Mouse (Mus musculus): ENCODE measurements around the gene Syt8. TPM values are rescaled to one million over a fixed set of nuclear protein-coding genes. Genes with fewer than 3 reads are reported as not detected.

Syt8 gene
- polyA plus RNA-seq, 1 experiment, result 0.07 TPM

GRCm38 (mm10) chr7:142437324-142437723, 2.7 kb downstream of the Syt8 start:
- Histone ChIP-seq H3ac (ENCODE audit: control insufficient read depth, insufficient read length, low read depth) (no peak overlapping the region), H3K36me3 (ENCODE audit: control insufficient read depth, insufficient read depth) (no peaks in the 10 kb centered on the region), H3K4me3 (ENCODE audit: insufficient read depth, poor library complexity, severe bottlenecking) (no peak overlapping the region), H3K27me3 (ENCODE audit: control insufficient read depth, insufficient read depth, insufficient read length) (no peaks in the 10 kb centered on the region), H3K79me2 (ENCODE audit: control insufficient read depth, insufficient read depth) (no peaks in the 10 kb centered on the region), H3K79me3 (ENCODE audit: low read depth) (no peaks in the 10 kb centered on the region)
- no peak for TF ChIP-seq MYOG (IDR thresholded peaks at IDR 0.05; ENCODE audit: control insufficient read depth, extremely low read depth, insufficient read length)
- no peak for TF ChIP-seq USF1 (IDR thresholded peaks at IDR 0.05; ENCODE audit: low read depth)
- peak; percentile 60 for TF ChIP-seq CTCF (IDR thresholded peaks at IDR 0.05; ENCODE audit: control insufficient read depth, insufficient read depth, insufficient read length)

DNA sequence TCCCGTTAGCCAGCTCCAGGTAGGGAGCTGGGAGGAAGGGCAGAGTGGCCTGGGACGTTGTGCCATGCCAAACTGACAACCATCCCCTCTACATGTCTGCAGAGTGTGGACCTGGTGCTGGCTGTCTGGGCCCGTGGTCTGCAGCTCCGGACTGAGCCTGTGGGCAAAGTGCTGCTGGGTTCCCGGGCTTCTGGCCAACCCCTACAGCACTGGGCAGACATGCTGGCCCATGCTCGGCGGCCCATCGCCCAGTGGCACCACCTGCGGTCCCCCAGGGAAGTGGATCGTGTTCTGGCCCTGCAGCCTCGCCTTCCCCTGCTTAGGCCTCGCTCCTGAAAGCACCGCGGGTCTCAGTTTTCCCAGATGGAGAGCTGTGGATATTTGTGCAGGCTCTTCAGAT, 5.3 kb downstream of the Syt8 start:
- Histone ChIP-seq H3K36me3 (ENCODE audit: control insufficient read depth, insufficient read depth) (no peaks in the 10 kb centered on the region), H3K79me2 (ENCODE audit: control insufficient read depth, insufficient read depth) (no peaks in the 10 kb centered on the region), H3K27me3 (ENCODE audit: control insufficient read depth, insufficient read depth, insufficient read length) (no peaks in the 10 kb centered on the region), H3K4me3 (ENCODE audit: insufficient read depth, poor library complexity, severe bottlenecking) (no peak overlapping the region), H3ac (ENCODE audit: control insufficient read depth, insufficient read length, low read depth) (no peak overlapping the region), H3K79me3 (ENCODE audit: low read depth) (no peaks in the 10 kb centered on the region)
- no peak for TF ChIP-seq FOSL1 (IDR thresholded peaks at IDR 0.05; ENCODE audit: insufficient read depth, low read length, poor library complexity, severe bottlenecking)
- no peak for TF ChIP-seq MYOG (IDR thresholded peaks at IDR 0.05; ENCODE audit: control insufficient read depth, extremely low read depth, insufficient read length)
- TF ChIP-seq CEBPB (IDR thresholded peaks at IDR 0.05; ENCODE audit: low read depth), result no peak
- TF ChIP-seq MAX (IDR thresholded peaks at IDR 0.05), result no peak
- TF ChIP-seq MYOD1 (IDR thresholded peaks at IDR 0.05; ENCODE audit: control insufficient read depth, insufficient read length, low read depth), result no peak
- TF ChIP-seq USF1 (IDR thresholded peaks at IDR 0.05; ENCODE audit: low read depth), result no peak
- TF ChIP-seq CTCF (IDR thresholded peaks at IDR 0.05; ENCODE audit: control insufficient read depth, insufficient read depth, insufficient read length), result no peak

- no peaks in the 10 kb centered on the region for H3K27me3 ChIP-seq (ENCODE audit: control insufficient read depth, insufficient read depth, insufficient read length)
- no peaks in the 10 kb centered on the region for H3K79me2 ChIP-seq (ENCODE audit: control insufficient read depth, insufficient read depth)
- H3K4me3 ChIP-seq (ENCODE audit: insufficient read depth, poor library complexity, severe bottlenecking), result no peak overlapping the region
- peak; percentile 69 for TF ChIP-seq CTCF (IDR thresholded peaks at IDR 0.05; ENCODE audit: control insufficient read depth, insufficient read depth, insufficient read length)
- no peak for TF ChIP-seq MAX (IDR thresholded peaks at IDR 0.05)
- H3K36me3 ChIP-seq (ENCODE audit: control insufficient read depth, insufficient read depth), result no peaks in the 10 kb centered on the region
- no peaks in the 10 kb centered on the region for H3K79me3 ChIP-seq (ENCODE audit: low read depth)
- no peak overlapping the region for H3ac ChIP-seq (ENCODE audit: control insufficient read depth, insufficient read length, low read depth)
Observed at GRCm38 (mm10) chr7:142440657-142441114, 6.0 kb downstream of the Syt8 start.

DNA sequence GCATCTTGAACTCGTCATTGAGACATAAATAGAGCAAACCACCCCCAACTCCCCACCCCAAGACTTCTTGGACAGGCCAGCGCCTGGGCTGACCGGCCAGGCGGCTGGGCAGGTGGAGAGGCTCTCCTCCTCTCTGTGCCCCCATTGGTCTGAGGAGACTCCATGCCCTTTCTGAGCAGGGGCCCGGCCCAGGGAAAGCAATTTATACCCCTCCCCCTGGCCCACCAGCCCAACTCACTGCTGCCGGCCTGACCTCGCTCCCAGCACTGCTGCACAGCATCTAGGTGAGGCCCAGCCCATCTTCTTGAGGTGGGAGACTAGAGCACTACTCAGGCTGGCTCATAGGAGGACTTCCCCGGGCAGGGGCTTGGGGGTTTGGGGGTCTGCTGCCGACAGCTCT, 6.9 kb downstream of the Syt8 start, which contains the start of gene Tnni2:
Tnni2 (plus strand) TSS at position 224 of the 400 bp plus-strand sequence.
- Histone ChIP-seq H3K27me3 (ENCODE audit: control insufficient read depth, insufficient read depth, insufficient read length) (no peaks in the 10 kb centered on the region), H3K36me3 (ENCODE audit: control insufficient read depth, insufficient read depth) (no peaks in the 10 kb centered on the region), H3ac (ENCODE audit: control insufficient read depth, insufficient read length, low read depth) (no peak within 1 kb of the TSS), H3K79me3 (ENCODE audit: low read depth) (no peaks in the 10 kb centered on the region), H3K4me3 (ENCODE audit: insufficient read depth, poor library complexity, severe bottlenecking) (no peak within 1 kb of the TSS), H3K79me2 (ENCODE audit: control insufficient read depth, insufficient read depth) (no peaks in the 10 kb centered on the region)
- TF ChIP-seq FOSL1 (IDR thresholded peaks at IDR 0.05; ENCODE audit: insufficient read depth, low read length, poor library complexity, severe bottlenecking) (no peak), CTCF (IDR thresholded peaks at IDR 0.05; ENCODE audit: control insufficient read depth, insufficient read depth, insufficient read length) (no peak), MAX (IDR thresholded peaks at IDR 0.05) (no peak), MYOD1 (IDR thresholded peaks at IDR 0.05; ENCODE audit: control insufficient read depth, insufficient read length, low read depth) (no peak), CEBPB (IDR thresholded peaks at IDR 0.05; ENCODE audit: low read depth) (no peak), USF1 (IDR thresholded peaks at IDR 0.05; ENCODE audit: low read depth) (no peak), MYOG (IDR thresholded peaks at IDR 0.05; ENCODE audit: control insufficient read depth, extremely low read depth, insufficient read length) (no peak)

DNA sequence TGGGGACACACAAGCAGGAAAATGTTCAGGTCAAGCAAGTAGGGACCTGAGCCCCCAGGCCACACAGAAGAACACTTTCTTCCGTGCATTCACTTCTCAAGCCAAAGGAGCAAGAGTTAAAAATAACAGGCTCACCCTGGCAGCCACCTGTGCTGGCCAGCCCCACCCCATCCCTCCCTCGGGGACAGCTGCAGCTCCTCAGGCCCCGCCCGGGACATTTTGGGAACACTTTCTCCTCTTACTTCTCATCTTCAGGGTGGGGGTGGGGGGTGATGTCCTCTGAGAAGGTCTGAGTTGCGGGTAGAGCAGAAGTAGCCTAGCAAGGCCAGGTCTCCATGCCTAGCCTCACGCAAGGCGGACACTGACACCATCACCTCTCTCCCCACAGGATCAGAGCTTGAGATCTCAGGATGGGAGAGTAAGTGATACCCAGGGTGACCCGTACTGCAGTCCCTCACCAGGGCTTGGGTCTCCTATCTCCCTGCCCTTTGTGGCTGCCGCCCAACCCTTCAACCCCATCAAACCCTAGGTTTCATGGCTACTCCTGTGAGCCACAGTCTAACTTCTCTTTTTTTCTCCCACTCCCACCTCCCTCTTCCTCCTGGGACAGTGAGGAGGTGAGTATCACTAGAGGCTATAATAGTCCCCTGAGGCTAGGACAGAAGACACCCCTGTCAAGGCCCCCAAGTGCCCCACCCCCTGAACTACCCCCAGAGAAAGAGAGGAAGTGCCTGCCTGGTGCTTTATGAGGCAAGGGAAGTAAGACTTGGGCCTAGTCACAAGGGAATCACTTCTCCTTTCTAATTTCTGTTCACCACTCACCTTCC, 7.6 kb downstream of the Syt8 start:
- Histone ChIP-seq H3ac (ENCODE audit: control insufficient read depth, insufficient read length, low read depth) (no peak overlapping the region), H3K27me3 (ENCODE audit: control insufficient read depth, insufficient read depth, insufficient read length) (no peaks in the 10 kb centered on the region), H3K79me3 (ENCODE audit: low read depth) (no peaks in the 10 kb centered on the region), H3K4me3 (ENCODE audit: insufficient read depth, poor library complexity, severe bottlenecking) (no peak overlapping the region), H3K36me3 (ENCODE audit: control insufficient read depth, insufficient read depth) (no peaks in the 10 kb centered on the region), H3K79me2 (ENCODE audit: control insufficient read depth, insufficient read depth) (no peaks in the 10 kb centered on the region)
- no peak for TF ChIP-seq CTCF (IDR thresholded peaks at IDR 0.05; ENCODE audit: control insufficient read depth, insufficient read depth, insufficient read length)
- TF ChIP-seq MAX (IDR thresholded peaks at IDR 0.05), result no peak
- TF ChIP-seq USF1 (IDR thresholded peaks at IDR 0.05; ENCODE audit: low read depth), result no peak
- TF ChIP-seq FOSL1 (IDR thresholded peaks at IDR 0.05; ENCODE audit: insufficient read depth, low read length, poor library complexity, severe bottlenecking), result no peak
- no peak for TF ChIP-seq MYOG (IDR thresholded peaks at IDR 0.05; ENCODE audit: control insufficient read depth, extremely low read depth, insufficient read length)
- TF ChIP-seq MYOD1 (IDR thresholded peaks at IDR 0.05; ENCODE audit: control insufficient read depth, insufficient read length, low read depth), result peak; percentile 31

GRCm38 (mm10) chr7:142442908-142443420, 8.3 kb downstream of the Syt8 start:
- no peaks in the 10 kb centered on the region for H3K27me3 ChIP-seq (ENCODE audit: control insufficient read depth, insufficient read depth, insufficient read length)
- TF ChIP-seq FOSL1 (IDR thresholded peaks at IDR 0.05; ENCODE audit: insufficient read depth, low read length, poor library complexity, severe bottlenecking) (no peak), CTCF (IDR thresholded peaks at IDR 0.05; ENCODE audit: control insufficient read depth, insufficient read depth, insufficient read length) (no peak), MYOD1 (IDR thresholded peaks at IDR 0.05; ENCODE audit: control insufficient read depth, insufficient read length, low read depth) (no peak), USF1 (IDR thresholded peaks at IDR 0.05; ENCODE audit: low read depth) (no peak), MAX (IDR thresholded peaks at IDR 0.05) (no peak), MYOG (IDR thresholded peaks at IDR 0.05; ENCODE audit: control insufficient read depth, extremely low read depth, insufficient read length) (no peak), CEBPB (IDR thresholded peaks at IDR 0.05; ENCODE audit: low read depth) (no peak)
- no peak overlapping the region for H3K4me3 ChIP-seq (ENCODE audit: insufficient read depth, poor library complexity, severe bottlenecking)
- no peaks in the 10 kb centered on the region for H3K79me2 ChIP-seq (ENCODE audit: control insufficient read depth, insufficient read depth)
- no peak overlapping the region for H3ac ChIP-seq (ENCODE audit: control insufficient read depth, insufficient read length, low read depth)
- no peaks in the 10 kb centered on the region for H3K79me3 ChIP-seq (ENCODE audit: low read depth)
- H3K36me3 ChIP-seq (ENCODE audit: control insufficient read depth, insufficient read depth), result no peaks in the 10 kb centered on the region

All from C2C12 (cell line).